Mouse (Mus musculus) B cell, adult 2 months (primary cell): ENCODE results near the gene Rnf157.
"Not testable (repeated sequence)": the region's sequence is repeated elsewhere in the genome, so short reads cannot be mapped to it uniquely, and the experiment has no call there.

Experiments used
- DNase-seq, 2 experiments: peaks; one replicate each; pipeline ENCODE4 v3.0.0; 2022

The Rnf157 gene

DNA sequence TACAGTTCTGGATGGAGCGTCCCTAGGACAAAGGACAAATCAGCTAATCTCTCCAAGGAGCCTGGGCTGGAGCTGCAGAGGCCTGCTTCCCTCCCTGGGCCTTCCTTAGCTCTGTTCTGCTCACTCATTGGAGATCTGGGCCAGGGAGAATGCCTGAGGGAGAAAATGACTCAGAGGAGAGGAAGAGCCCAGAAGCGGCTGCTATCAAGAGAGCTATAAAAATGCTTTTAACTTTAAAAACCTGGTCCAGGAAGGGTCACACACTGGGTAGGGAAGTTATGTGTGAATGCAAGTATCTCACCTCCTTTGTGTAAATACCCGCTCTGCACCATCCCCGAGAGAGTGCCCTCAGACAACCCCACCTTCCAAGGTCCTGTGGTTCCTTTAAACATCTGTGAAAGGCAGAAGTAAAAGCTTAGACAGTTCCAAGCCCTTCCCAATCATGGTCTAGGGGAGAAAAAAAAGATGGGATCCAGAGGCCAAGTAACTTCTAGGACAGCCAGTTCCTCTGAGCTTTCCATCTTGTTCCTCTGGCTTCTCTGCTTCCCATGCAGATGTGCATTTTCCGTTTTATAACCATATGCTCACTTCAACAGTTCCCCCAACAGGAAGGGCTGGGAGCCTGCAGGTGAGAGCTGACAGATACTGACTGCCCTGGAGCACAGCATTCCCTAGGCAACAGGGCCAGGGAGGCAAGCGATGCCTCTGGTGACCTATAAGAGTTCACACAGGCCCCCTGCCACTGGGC, 3.5 kb upstream of the Rnf157 start:
- no peak for DNase-seq

GRCm38 (mm10) chr11:116413631-116414022, 795 bp upstream of the Rnf157 start:
- peak in 1 of 2 experiments; percentile 39 for DNase-seq

GRCm38 (mm10) chr11:116412028-116412827, 604 bp downstream of the Rnf157 start:
- peak; percentile 46 to 47 for DNase-seq

DNA sequence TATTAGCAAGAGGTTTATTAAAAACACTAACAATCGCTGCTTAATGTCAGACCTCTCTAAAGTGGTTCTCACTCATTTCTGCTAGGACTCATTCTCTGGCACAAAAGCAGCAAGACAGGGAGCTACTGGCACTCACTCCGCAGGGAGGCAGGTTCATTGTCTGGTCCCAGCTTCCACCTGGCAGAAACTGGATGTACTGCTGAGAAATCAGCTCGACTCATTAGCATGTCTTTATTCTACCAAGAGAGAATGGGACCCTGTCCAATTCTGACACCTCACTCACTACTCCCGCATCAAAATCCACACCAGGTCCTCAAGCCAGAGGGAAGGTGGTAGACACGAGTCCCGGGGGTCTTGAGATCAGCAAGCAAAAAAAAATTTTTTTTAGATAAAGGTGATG, 1.2 kb downstream of the Rnf157 start:
- no peak for DNase-seq

GRCm38 (mm10) chr11:116410415-116410814, 2.4 kb downstream of the Rnf157 start:
- not testable (repeated sequence) for DNase-seq

GRCm38 (mm10) chr11:116409008-116409407, 3.8 kb downstream of the Rnf157 start:
- DNase-seq, result no peak

DNA sequence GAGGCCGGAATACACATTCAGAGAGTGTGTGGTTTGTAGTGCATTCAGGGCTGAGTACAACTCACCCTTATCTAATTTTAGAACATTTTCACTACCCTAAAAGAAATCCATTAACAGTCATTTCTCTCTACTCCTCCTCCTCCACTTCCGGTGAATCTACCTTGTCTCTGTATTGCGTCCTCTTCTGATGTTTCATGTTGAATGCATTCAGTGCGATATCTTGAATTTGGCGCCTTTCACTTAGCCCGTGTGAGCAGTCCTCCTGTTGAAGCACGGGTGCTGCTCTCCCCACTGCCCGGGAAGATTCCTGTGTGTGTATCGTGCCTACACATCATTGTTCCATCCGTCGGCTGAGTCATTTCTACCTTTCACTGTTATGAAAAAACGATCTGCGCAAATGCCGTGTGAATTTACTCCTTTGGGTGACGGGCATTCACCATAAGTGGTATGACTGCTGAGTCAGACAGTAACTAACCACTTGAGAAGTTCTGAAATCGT, 6.6 kb downstream of the Rnf157 start:
- peak; percentile 58 to 62 for DNase-seq

DNA sequence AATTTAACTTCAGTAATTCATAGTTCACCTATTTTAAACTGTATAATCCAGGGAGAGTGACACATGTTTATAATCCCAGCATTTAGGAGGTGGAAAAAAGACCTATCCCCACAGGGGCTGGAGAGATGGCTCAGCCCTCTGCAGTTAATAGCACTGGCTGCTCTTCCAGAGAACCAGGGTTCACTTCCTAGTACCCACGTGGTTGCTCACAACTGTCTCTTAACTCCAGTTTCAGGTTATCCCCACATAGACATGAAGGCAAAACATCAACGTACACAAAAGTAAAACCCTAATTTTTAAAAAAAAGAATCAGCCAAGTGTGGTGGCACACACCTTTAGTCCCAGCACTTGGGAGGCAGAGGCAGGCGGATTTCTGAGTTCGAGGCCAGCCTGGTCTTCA, 7.2 kb downstream of the Rnf157 start:
- DNase-seq, result no peak

GRCm38 (mm10) chr11:116400560-116400959, 12.3 kb downstream of the Rnf157 start:
- no peak for DNase-seq

- no peak for DNase-seq
Observed at GRCm38 (mm10) chr11:116398348-116398677, 14.5 kb downstream of the Rnf157 start.

- no peak for DNase-seq
Observed at GRCm38 (mm10) chr11:116397517-116398347, 15.1 kb downstream of the Rnf157 start.

- no peak for DNase-seq
Observed at GRCm38 (mm10) chr11:116396934-116397330, 15.9 kb downstream of the Rnf157 start.

DNA sequence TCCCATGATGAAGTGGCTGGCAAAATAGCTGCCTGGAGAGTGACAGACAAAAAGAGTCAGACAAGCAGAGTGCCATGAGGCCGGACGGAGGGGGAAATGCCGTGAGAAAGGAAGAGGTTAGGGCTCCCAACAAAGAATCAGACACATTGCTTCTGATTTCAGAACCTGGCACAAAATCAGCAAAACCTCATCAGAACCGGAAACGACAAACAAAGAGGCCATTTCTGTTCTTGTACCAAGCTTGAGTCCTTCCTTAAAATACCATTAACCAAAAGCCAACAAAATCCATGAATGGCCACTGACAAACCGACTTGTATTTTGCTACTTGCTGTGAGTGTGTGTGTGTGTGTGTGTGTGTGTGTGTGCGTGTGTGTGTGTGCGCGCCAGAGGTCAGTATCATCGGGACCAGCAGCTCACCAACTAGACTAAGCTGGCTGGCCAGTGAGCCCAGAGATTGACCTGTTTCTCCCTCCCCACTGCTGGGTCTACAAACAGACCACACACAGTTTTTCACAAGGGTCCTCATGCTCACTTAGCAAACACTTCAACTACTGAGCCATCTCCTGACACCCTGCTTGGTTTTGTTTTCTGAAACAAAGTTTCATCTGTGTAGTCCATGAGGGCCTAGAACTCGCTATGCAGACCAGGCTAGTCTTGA, 16.4 kb downstream of the Rnf157 start:
- DNase-seq, result no peak

- DNase-seq, result no peak
Observed at GRCm38 (mm10) chr11:116394769-116395168, 18.1 kb downstream of the Rnf157 start.

DNA sequence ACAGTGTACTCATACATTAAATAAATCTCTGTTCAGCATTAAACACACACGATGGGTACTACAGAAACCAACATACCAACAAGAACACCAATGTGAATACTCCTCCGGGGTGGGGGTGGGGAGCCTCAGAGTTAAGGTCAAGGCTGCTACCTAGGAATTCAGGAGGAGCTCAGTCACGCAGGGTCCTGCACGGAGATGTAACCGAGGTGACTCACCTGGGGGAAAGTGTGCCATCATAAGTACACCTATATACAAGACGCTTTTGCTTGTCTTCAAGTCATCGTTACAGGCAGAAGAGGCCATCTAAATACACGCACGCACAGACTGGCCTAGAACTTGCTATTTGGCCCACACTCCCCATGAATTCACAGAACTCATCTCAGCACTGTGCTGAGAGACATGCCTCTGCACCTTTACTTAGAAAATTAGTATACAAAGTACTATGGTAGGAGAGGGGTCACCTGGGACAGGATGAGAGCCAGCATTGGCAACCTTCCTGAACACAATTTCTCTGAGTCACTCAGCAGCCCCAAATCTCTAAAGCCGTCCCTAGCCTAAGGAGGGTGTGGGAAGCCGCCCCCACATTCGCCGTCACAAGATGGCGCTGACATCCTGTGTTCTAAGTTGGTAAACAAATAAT, 23.9 kb downstream of the Rnf157 start:
- DNase-seq, result peak; percentile 56 to 65

- no peak for DNase-seq
Observed at GRCm38 (mm10) chr11:116387086-116388071, 25.5 kb downstream of the Rnf157 start.

- no peak for DNase-seq
Observed at GRCm38 (mm10) chr11:116385999-116386398, 26.8 kb downstream of the Rnf157 start.

GRCm38 (mm10) chr11:116384171-116384570, 28.7 kb downstream of the Rnf157 start:
- no peak for DNase-seq

DNA sequence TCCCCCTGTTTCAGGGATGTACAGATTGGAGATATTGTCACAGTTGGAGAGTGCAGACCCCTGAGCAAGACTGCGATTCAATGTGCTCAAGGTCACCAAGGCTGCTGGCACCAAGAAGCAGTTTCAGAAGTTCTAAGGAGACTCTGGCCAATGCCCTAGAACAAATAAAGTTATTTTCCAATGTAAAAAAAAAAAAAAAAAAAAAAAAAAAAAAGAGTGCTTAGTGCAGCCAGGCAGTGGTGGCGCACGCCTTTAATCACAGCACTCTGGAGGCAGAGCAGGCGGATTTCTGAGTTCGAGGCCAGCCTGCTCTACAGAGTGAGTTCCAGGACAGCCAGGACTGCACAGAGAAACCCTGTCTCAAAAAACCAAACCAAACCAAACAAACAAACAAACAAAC, 29.8 kb downstream of the Rnf157 start:
- not testable (repeated sequence) for DNase-seq

- DNase-seq, result no peak
Observed at GRCm38 (mm10) chr11:116380767-116381166, 32.1 kb downstream of the Rnf157 start.

DNA sequence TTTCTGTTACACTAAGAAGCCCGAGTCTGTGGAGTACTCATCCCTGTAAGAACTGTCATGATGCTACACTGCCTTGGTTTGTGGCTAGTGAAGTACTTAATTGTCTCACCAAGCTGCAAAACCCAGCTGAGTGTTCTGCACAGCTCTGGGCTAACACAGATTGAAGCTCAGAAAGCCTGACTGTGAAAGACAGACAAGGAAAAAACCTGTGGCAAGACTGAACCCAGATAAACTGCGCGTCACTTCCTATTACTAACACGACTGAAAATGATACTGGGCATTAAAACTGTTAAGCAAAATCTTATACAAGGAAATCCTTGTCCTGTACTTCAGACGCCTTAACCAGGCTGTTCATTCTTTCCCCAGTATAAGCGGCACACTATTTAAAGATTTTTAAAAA, 33.3 kb downstream of the Rnf157 start:
- no peak for DNase-seq
